Mouse (Mus musculus): ENCODE data around the gene Dysf. TPM values are rescaled to one million over a fixed set of nuclear protein-coding genes. Genes with fewer than 3 reads are reported as not detected.

Dysf gene
- polyA plus RNA-seq, 1 experiment from 2014 or later: 2.9 TPM

Other genes with a start within 250 kb of the Dysf start
- 0.19 and 0.37 TPM in 2 replicates for gene Ankrd53, start 245.9 kb upstream of the Dysf start, polyA plus RNA-seq (2014; fragmentation: Nextera tagmentation; extraction: Ambion mirVana)
- gene Tex261, start 232.8 kb upstream of the Dysf start, polyA plus RNA-seq (2014; fragmentation: Nextera tagmentation; extraction: Ambion mirVana): 59.0 and 62.3 TPM in 2 replicates
- 85.8 and 100 TPM in 2 replicates for gene Nagk, start 213.6 kb upstream of the Dysf start, polyA plus RNA-seq (2014; fragmentation: Nextera tagmentation; extraction: Ambion mirVana)
- gene Paip2b, start 176.8 kb upstream of the Dysf start, polyA plus RNA-seq (2014; fragmentation: Nextera tagmentation; extraction: Ambion mirVana): 25.7 and 35.4 TPM in 2 replicates
- 108 and 110 TPM in 2 replicates for gene Zfp638, start 141.5 kb upstream of the Dysf start, polyA plus RNA-seq (2014; fragmentation: Nextera tagmentation; extraction: Ambion mirVana)